Mouse (Mus musculus): Measurements from ENCODE around the gene C1qtnf1.

DNA sequence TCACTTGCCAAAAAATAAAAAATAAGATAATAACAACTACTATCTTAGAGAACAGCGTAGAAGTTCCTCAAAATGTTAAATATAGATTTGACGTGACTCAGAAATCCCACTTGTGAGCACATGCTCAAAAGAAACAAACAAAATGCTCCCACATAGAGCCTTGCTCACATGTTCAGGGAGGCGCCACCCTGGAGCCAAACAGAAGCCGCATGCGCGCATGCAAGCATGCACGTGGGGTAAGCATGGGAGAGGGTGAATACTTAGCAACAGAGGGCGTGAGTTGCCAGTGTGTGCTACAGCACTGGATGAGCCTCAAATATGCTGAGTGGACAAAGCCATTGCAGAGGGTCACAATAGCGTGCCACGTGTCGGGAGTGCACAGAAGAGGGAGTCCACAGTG is 28.9 kb downstream of the C1qtnf1 start:
- TF ChIP-seq CTCF (IDR thresholded peaks at IDR 0.05; ENCODE audit: extremely low read depth, insufficient read depth, low read length) (no peak), POLR2A (IDR thresholded peaks at IDR 0.05; ENCODE audit: extremely low read depth, insufficient read depth, low read length) (no peak)
